Mouse (Mus musculus) intestine, embryonic 14.5 days (tissue): ENCODE data around the gene Vmn1r19. TPM values are rescaled to one million over a fixed set of nuclear protein-coding genes. Genes with fewer than 3 reads are reported as not detected.

ENCODE experiments used
- polyA plus RNA-seq: library from polyadenylated mRNA; unstranded; fragments of >200 nt; fragmentation: Nextera tagmentation; extraction: Ambion mirVana; gene quantifications from 2 replicates; pipeline ENCODE4 v1.2.1, GENCODE M21; 2014

Vmn1r19 gene
- polyA plus RNA-seq, 1 experiment from 2014 or later: not detected

Other genes with a start within 250 kb of the Vmn1r19 start
- gene Vmn1r12, start 246.9 kb upstream of the Vmn1r19 start, polyA plus RNA-seq: not detected in 2 replicates
- gene Vmn1r13, start 200.5 kb upstream of the Vmn1r19 start, polyA plus RNA-seq: not detected in 2 replicates
- not detected in 2 replicates for gene Vmn1r14, start 172.1 kb upstream of the Vmn1r19 start, polyA plus RNA-seq
- not detected in 2 replicates for gene Vmn1r15, start 145.8 kb upstream of the Vmn1r19 start, polyA plus RNA-seq
- gene Vmn1r16, start 74.3 kb upstream of the Vmn1r19 start, polyA plus RNA-seq: not detected in 2 replicates
- gene Vmn1r17, start 40.1 kb upstream of the Vmn1r19 start, polyA plus RNA-seq: not detected in 2 replicates
- not detected in 2 replicates for gene Vmn1r18, start 8.0 kb upstream of the Vmn1r19 start, polyA plus RNA-seq
- 0.04 TPM in 1 of 2 replicates, not detected in the other for gene Vmn1r20, start 25.1 kb downstream of the Vmn1r19 start, polyA plus RNA-seq
- 3.7 and 3.8 TPM in 2 replicates for gene Ppm1k, start 131.7 kb downstream of the Vmn1r19 start, polyA plus RNA-seq
- 2.4 and 2.6 TPM in 2 replicates for gene Herc6, start 177.2 kb downstream of the Vmn1r19 start, polyA plus RNA-seq